Mouse (Mus musculus): ENCODE data around the gene Ano4. TPM values are rescaled to one million over a fixed set of nuclear protein-coding genes. Genes with fewer than 3 reads are reported as not detected.

Ano4 gene
- total and polyA plus RNA-seq, 3 experiments: not detected

DNA sequence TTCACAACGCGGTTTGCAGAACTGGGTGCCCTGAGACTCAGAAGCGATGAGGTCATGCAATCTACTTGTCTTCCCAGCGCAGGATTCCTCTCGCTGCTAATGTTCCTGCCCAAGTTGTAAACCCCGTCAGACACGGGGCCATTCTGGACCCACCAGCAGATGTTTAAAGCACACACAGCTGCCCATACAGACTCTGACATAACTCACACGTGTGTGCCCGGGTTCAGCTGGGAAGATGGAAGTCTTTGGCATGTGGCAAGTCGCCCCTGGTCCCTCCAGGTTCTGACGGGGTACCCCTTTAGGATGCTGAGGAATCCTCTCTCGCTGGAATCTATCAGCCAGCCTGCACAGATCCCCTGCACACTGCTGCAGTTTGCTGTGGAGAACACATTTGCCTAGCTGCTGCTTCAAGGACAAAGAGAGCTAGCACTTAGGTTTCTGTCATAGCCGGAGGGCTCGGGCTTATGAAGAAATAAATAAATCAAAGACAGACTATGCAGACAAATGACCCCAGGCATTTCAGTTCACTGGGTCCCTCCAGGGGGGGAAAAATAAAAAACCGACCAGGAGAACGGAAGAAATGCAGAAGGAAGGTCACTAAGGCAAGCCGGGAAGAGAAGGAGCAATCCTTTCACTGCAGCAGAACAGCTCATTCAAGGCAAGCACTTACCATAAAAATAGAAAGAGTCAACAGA, 87.7 kb downstream of the Ano4 start (continued):
- no peak for TF ChIP-seq ELF1 (IDR thresholded peaks at IDR 0.05; ENCODE audit: low read depth, low read length)

DNA sequence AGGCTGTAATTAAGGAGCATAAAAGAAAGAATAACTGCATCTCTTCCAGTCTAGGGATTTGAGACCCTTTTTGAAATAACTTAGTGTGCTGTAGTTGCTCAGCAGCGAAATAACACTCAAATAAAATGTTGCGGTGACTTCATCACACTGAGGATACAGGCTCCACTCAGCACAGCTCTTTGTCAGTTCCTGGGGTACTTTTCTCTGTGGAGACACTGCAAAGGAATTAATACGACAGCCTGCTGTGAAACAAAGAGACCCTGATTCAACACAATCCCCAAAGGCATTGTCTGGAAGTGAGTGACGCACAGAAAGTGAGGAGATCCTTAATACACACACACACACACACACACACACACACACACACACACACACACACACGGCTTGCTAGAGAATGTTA, 89.8 kb downstream of the Ano4 start:
- no peak overlapping the region for H3K4me3 ChIP-seq (ENCODE audit: control insufficient read depth in 1 of 2, insufficient read depth in 1 of 2, low read depth in 2 of 2, low read length in 2 of 2)

DNA sequence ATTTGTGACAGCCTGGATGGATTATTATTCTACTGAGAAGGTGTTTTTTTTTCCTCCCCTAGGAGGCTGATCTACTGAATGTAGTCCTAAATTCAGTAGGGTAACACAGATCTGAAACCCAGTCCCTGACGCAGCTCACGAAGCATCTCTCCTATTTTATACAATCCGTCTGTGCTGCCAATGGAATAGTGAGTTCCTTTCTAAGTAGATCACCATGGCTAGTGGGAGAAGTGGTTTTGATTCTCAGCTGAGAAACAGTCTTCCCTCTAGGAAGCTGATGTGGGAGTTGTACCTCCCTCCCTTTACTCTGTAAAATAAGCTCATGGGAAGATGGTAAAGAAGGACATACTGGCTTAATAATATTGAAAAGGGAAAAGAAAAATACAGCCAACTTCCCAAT, 90.8 kb downstream of the Ano4 start:
- Histone ChIP-seq H3K27me3 (ENCODE audit: control insufficient read depth in 1 of 2, insufficient read depth in 2 of 2, low read length in 2 of 2) (no peaks in the 10 kb centered on the region), H3K27ac (ENCODE audit: control insufficient read depth, low read depth, low read length) (no peak overlapping the region), H3K79me2 (ENCODE audit: control insufficient read depth, insufficient read depth, low read length, poor library complexity) (no peaks in the 10 kb centered on the region), H3K9me3 (replicated peaks; ENCODE audit: insufficient read depth, low read length) (no peaks in the 10 kb centered on the region), H3K9ac (ENCODE audit: control insufficient read depth, low read depth, low read length, poor library complexity, severe bottlenecking) (no peak overlapping the region), H3K4me3 (ENCODE audit: control insufficient read depth in 1 of 2, insufficient read depth in 1 of 2, low read depth in 2 of 2, low read length in 2 of 2) (no peak overlapping the region), H3K36me3 (ENCODE audit: control insufficient read depth in 1 of 2, insufficient read depth in 2 of 2, low read length in 2 of 2) (no peaks in the 10 kb centered on the region), H3K4me1 (ENCODE audit: control insufficient read depth in 1 of 2, insufficient read depth in 2 of 2, low read length in 2 of 2) (no peaks in the 10 kb centered on the region)
- no peak for TF ChIP-seq ZNF384 (IDR thresholded peaks at IDR 0.05; ENCODE audit: low read depth, low read length)
- TF ChIP-seq GATA1 (IDR thresholded peaks at IDR 0.05; ENCODE audit: low read depth, low read length): no peak
- no peak for TF ChIP-seq UBTF (IDR thresholded peaks at IDR 0.05; ENCODE audit: borderline replicate concordance, insufficient read depth, low read depth, low read length)
- TF ChIP-seq TAL1 (IDR thresholded peaks at IDR 0.05; ENCODE audit: low read length): no peak
- no peak for TF ChIP-seq HCFC1 (IDR thresholded peaks at IDR 0.05; ENCODE audit: low read depth, low read length)
- no peak for TF ChIP-seq POLR2AphosphoS2 (IDR thresholded peaks at IDR 0.05; ENCODE audit: low read length)
- TF ChIP-seq KAT2A (conservative IDR thresholded peaks at IDR 0.05; ENCODE audit: low read depth, low read length): no peak
- TF ChIP-seq NRF1 (IDR thresholded peaks at IDR 0.05; ENCODE audit: insufficient read depth, low read depth, low read length, poor library complexity, severe bottlenecking): no peak
- no peak for TF ChIP-seq MYB (IDR thresholded peaks at IDR 0.05; ENCODE audit: low read depth, low read length)
- no peak for TF ChIP-seq ZKSCAN1 (IDR thresholded peaks at IDR 0.05; ENCODE audit: low read depth, low read length)
- no peak for TF ChIP-seq TBP (IDR thresholded peaks at IDR 0.05; ENCODE audit: low read depth, low read length)
- no peak for TF ChIP-seq JUND (IDR thresholded peaks at IDR 0.05; ENCODE audit: low read depth, low read length)
- TF ChIP-seq NELFE (IDR thresholded peaks at IDR 0.05; ENCODE audit: low read depth, low read length): no peak
- no peak for TF ChIP-seq CTCF (IDR thresholded peaks at IDR 0.05 in 2 of 3, conservative IDR thresholded peaks at IDR 0.05 in 1 of 3; ENCODE audit: control insufficient read depth in 1 of 3, insufficient read depth in 1 of 3, low read depth in 2 of 3, low read length in 3 of 3, poor library complexity in 1 of 3, severe bottlenecking in 1 of 3)
- no peak for TF ChIP-seq TCF12 (IDR thresholded peaks at IDR 0.05; ENCODE audit: low read depth, low read length)
- TF ChIP-seq MYC (IDR thresholded peaks at IDR 0.05; ENCODE audit: low read depth, low read length): no peak
- no peak for TF ChIP-seq EP300 (IDR thresholded peaks at IDR 0.05; ENCODE audit: low read depth in 1 of 2, low read length in 2 of 2)
- TF ChIP-seq POLR2A (IDR thresholded peaks at IDR 0.05; ENCODE audit: control insufficient read depth in 1 of 2, insufficient read depth in 1 of 2, low read depth in 1 of 2, low read length in 2 of 2, poor library complexity in 1 of 2): no peak
- TF ChIP-seq SMC3 (IDR thresholded peaks at IDR 0.05; ENCODE audit: low read depth, low read length): no peak
- DNase-seq (ENCODE audit: low read depth, low spot score): no peak

More for the DNA sequence above, 89.8 kb downstream of the Ano4 start:
- TF ChIP-seq RCOR1 (IDR thresholded peaks at IDR 0.05; ENCODE audit: low read depth, low read length) (no peak), MAFK (IDR thresholded peaks at IDR 0.05; ENCODE audit: borderline replicate concordance, low read depth, low read length) (no peak), ZC3H11A (IDR thresholded peaks at IDR 0.05; ENCODE audit: low read depth, low read length) (no peak), MAX (IDR thresholded peaks at IDR 0.05; ENCODE audit: low read length) (no peak), NRF1 (IDR thresholded peaks at IDR 0.05; ENCODE audit: insufficient read depth, low read depth, low read length, poor library complexity, severe bottlenecking) (no peak), CHD2 (IDR thresholded peaks at IDR 0.05; ENCODE audit: low read length) (no peak), TCF12 (IDR thresholded peaks at IDR 0.05; ENCODE audit: low read depth, low read length) (no peak), USF2 (IDR thresholded peaks at IDR 0.05; ENCODE audit: borderline replicate concordance in 1 of 2, insufficient read depth in 1 of 2, low read depth in 1 of 2, low read length in 2 of 2) (no peak), BHLHE40 (IDR thresholded peaks at IDR 0.05; ENCODE audit: borderline replicate concordance, low read depth, low read length) (no peak), MXI1 (IDR thresholded peaks at IDR 0.05; ENCODE audit: low read depth, low read length) (no peak), ZMIZ1 (IDR thresholded peaks at IDR 0.05; ENCODE audit: low read depth, low read length) (no peak), NELFE (IDR thresholded peaks at IDR 0.05; ENCODE audit: low read depth, low read length) (no peak), SMC3 (IDR thresholded peaks at IDR 0.05; ENCODE audit: low read depth, low read length) (no peak), RAD21 (IDR thresholded peaks at IDR 0.05; ENCODE audit: low read depth, low read length) (no peak), SIN3A (IDR thresholded peaks at IDR 0.05; ENCODE audit: low read length) (no peak), MAZ (IDR thresholded peaks at IDR 0.05; ENCODE audit: low read depth, low read length) (no peak), USF1 (IDR thresholded peaks at IDR 0.05; ENCODE audit: low read depth, low read length) (no peak)
- H3K27ac ChIP-seq (ENCODE audit: control insufficient read depth, low read depth, low read length): no peak overlapping the region
- no peaks in the 10 kb centered on the region for H3K9me3 ChIP-seq (replicated peaks; ENCODE audit: insufficient read depth, low read length)
- no peaks in the 10 kb centered on the region for H3K27me3 ChIP-seq (ENCODE audit: control insufficient read depth in 1 of 2, insufficient read depth in 2 of 2, low read length in 2 of 2)
- no peak for DNase-seq (ENCODE audit: low read depth, low spot score)
- no peaks in the 10 kb centered on the region for H3K79me2 ChIP-seq (ENCODE audit: control insufficient read depth, insufficient read depth, low read length, poor library complexity)
- no peaks in the 10 kb centered on the region for H3K36me3 ChIP-seq (ENCODE audit: control insufficient read depth in 1 of 2, insufficient read depth in 2 of 2, low read length in 2 of 2)
- H3K4me1 ChIP-seq (ENCODE audit: control insufficient read depth in 1 of 2, insufficient read depth in 2 of 2, low read length in 2 of 2): no peaks in the 10 kb centered on the region
- no peak overlapping the region for H3K9ac ChIP-seq (ENCODE audit: control insufficient read depth, low read depth, low read length, poor library complexity, severe bottlenecking)
